Mouse (Mus musculus) brain, embryonic 18.5 days (tissue): ENCODE measurements at regions not wholly inside any gene's neighbourhood (a gene's known extent, or its start where the extent isn't known, plus 50 kb on each side); places are given as distances from the start of the nearest gene placed in this dataset.

Experiments used
- DNase-seq: peaks from one replicate; pipeline ENCODE4 v3.0.0-alpha.2; 2012; ENCODE audit warnings: low read depth, low spot score

GRCm38 (mm10) chr2:11363061-11363464 is 190.8 kb downstream of the Pfkfb3 start:
- DNase-seq, result no peak

GRCm38 (mm10) chr2:11362205-11362994 is 190.5 kb downstream of the Prkcq start:
- DNase-seq, result peak; percentile 30

- DNase-seq, result no peak
Observed at GRCm38 (mm10) chr2:11359280-11359679, 187.4 kb downstream of the Prkcq start.

GRCm38 (mm10) chr2:11356714-11357113 is 184.8 kb downstream of the Prkcq start:
- no peak for DNase-seq

GRCm38 (mm10) chr2:11355594-11355993 is 183.7 kb downstream of the Prkcq start:
- DNase-seq, result no peak
